Mouse (Mus musculus): Measurements from ENCODE around the gene Wdr26.

GRCm38 (mm10) chr1:181210601-181211402, 999 bp downstream of the Wdr26 start:
- TF ChIP-seq CTCF (IDR thresholded peaks at IDR 0.05; ENCODE audit: low read depth) (no peak), EP300 (IDR thresholded peaks at IDR 0.05; ENCODE audit: low read depth) (no peak)

Data from liver, postnatal 0 days (tissue).